Mouse (Mus musculus) left cerebral cortex, adult 11 months (tissue): ENCODE results near the gene Ada.
"Not testable (repeated sequence)": the region's sequence is repeated elsewhere in the genome, so short reads cannot be mapped to it uniquely, and the experiment has no call there.

Experiments
- DNase-seq: peaks from one replicate; pipeline ENCODE4 v3.0.0; 2022; ENCODE audit warnings: low spot score

The Ada gene

GRCm38 (mm10) chr2:163693716-163694314 lies 56.2 kb downstream of the Ada start:
- DNase-seq = no peak

- no peak for DNase-seq
Measured at GRCm38 (mm10) chr2:163692873-163693612, 57.0 kb downstream of the Ada start.

GRCm38 (mm10) chr2:163691846-163692605 lies 58.0 kb downstream of the Ada start:
- no peak for DNase-seq

GRCm38 (mm10) chr2:163690409-163691304 lies 59.4 kb downstream of the Ada start:
- no peak for DNase-seq

GRCm38 (mm10) chr2:163689771-163690170 lies 60.3 kb downstream of the Ada start:
- DNase-seq = no peak

- DNase-seq = not testable (repeated sequence)
Measured at GRCm38 (mm10) chr2:163688377-163688776, 61.7 kb downstream of the Ada start.

GRCm38 (mm10) chr2:163686886-163687285 lies 63.2 kb downstream of the Ada start:
- DNase-seq = no peak

- no peak for DNase-seq
Measured at GRCm38 (mm10) chr2:163686233-163686632, 63.8 kb downstream of the Ada start.

- DNase-seq = peak; percentile 46
Measured at GRCm38 (mm10) chr2:163685761-163686200, 64.3 kb downstream of the Ada start.

GRCm38 (mm10) chr2:163685287-163685686 lies 64.8 kb downstream of the Ada start:
- no peak for DNase-seq

- DNase-seq = no peak
Measured at GRCm38 (mm10) chr2:163682344-163682743, 67.7 kb downstream of the Ada start.

- no peak for DNase-seq
Measured at GRCm38 (mm10) chr2:163676745-163677144, 73.3 kb downstream of the Ada start.
